Mouse (Mus musculus): Measurements from ENCODE around the gene Aig1. TPM values are rescaled to one million over a fixed set of nuclear protein-coding genes. Genes with fewer than 3 reads are reported as not detected.

Aig1 gene
- polyA plus RNA-seq, 1 experiment = 8.5 TPM

GRCm38 (mm10) chr10:13667166-13667696 lies 201.5 kb downstream of the Aig1 start:
- 88% methylated on average over 10 of the region's 10 CpGs for WGBS
- no peak for TF ChIP-seq POLR2A (IDR thresholded peaks at IDR 0.05; ENCODE audit: borderline replicate concordance, control insufficient read depth, low read depth, low read length)
- H3K4me1 ChIP-seq (ENCODE audit: control insufficient read depth, insufficient read depth, low read length) = no peaks in the 10 kb centered on the region
- H3K4me3 ChIP-seq (replicated peaks; ENCODE audit: control insufficient read depth, low read depth, low read length) = no peak overlapping the region
- no peak overlapping the region for H3K27ac ChIP-seq (ENCODE audit: control insufficient read depth, insufficient read depth, low read depth, low read length, poor library complexity)

- Histone ChIP-seq H3K27ac (ENCODE audit: control insufficient read depth, insufficient read depth, low read depth, low read length, poor library complexity) (no peak overlapping the region), H3K4me1 (ENCODE audit: control insufficient read depth, insufficient read depth, low read length) (no peaks in the 10 kb centered on the region), H3K4me3 (replicated peaks; ENCODE audit: control insufficient read depth, low read depth, low read length) (no peak overlapping the region)
- TF ChIP-seq POLR2A (IDR thresholded peaks at IDR 0.05; ENCODE audit: borderline replicate concordance, control insufficient read depth, low read depth, low read length) (no peak), CTCF (IDR thresholded peaks at IDR 0.05; ENCODE audit: control insufficient read depth, insufficient read depth, low read length) (no peak)
Measured at GRCm38 (mm10) chr10:13663476-13663875, 205.3 kb downstream of the Aig1 start.

GRCm38 (mm10) chr10:13659778-13660177 lies 209.0 kb downstream of the Aig1 start:
- H3K27ac ChIP-seq (ENCODE audit: control insufficient read depth, insufficient read depth, low read depth, low read length, poor library complexity) = no peak overlapping the region
- TF ChIP-seq CTCF (IDR thresholded peaks at IDR 0.05; ENCODE audit: control insufficient read depth, insufficient read depth, low read length) (no peak), POLR2A (IDR thresholded peaks at IDR 0.05; ENCODE audit: borderline replicate concordance, control insufficient read depth, low read depth, low read length) (no peak)
- no peaks in the 10 kb centered on the region for H3K4me1 ChIP-seq (ENCODE audit: control insufficient read depth, insufficient read depth, low read length)
- 75% methylated on average over 2 of the region's 2 CpGs for WGBS
- no peak overlapping the region for H3K4me3 ChIP-seq (replicated peaks; ENCODE audit: control insufficient read depth, low read depth, low read length)

GRCm38 (mm10) chr10:13653739-13654462 lies 214.9 kb downstream of the Aig1 start:
- H3K27ac ChIP-seq (ENCODE audit: control insufficient read depth, insufficient read depth, low read depth, low read length, poor library complexity) = no peak overlapping the region
- H3K4me3 ChIP-seq (replicated peaks; ENCODE audit: control insufficient read depth, low read depth, low read length) = no peak overlapping the region
- TF ChIP-seq POLR2A (IDR thresholded peaks at IDR 0.05; ENCODE audit: borderline replicate concordance, control insufficient read depth, low read depth, low read length) (no peak), CTCF (IDR thresholded peaks at IDR 0.05; ENCODE audit: control insufficient read depth, insufficient read depth, low read length) (no peak)
- no peaks in the 10 kb centered on the region for H3K4me1 ChIP-seq (ENCODE audit: control insufficient read depth, insufficient read depth, low read length)
- 43% methylated on average over 10 of the region's 10 CpGs for whole genome bisulfite sequencing

GRCm38 (mm10) chr10:13653326-13653725 lies 215.5 kb downstream of the Aig1 start:
- WGBS = 86% methylated on average over 7 of the region's 7 CpGs
- no peak for TF ChIP-seq CTCF (IDR thresholded peaks at IDR 0.05; ENCODE audit: control insufficient read depth, insufficient read depth, low read length)
- TF ChIP-seq POLR2A (IDR thresholded peaks at IDR 0.05; ENCODE audit: borderline replicate concordance, control insufficient read depth, low read depth, low read length) = no peak
- Histone ChIP-seq H3K4me3 (replicated peaks; ENCODE audit: control insufficient read depth, low read depth, low read length) (no peak overlapping the region), H3K27ac (ENCODE audit: control insufficient read depth, insufficient read depth, low read depth, low read length, poor library complexity) (no peak overlapping the region), H3K4me1 (ENCODE audit: control insufficient read depth, insufficient read depth, low read length) (no peaks in the 10 kb centered on the region)

- TF ChIP-seq POLR2A (IDR thresholded peaks at IDR 0.05; ENCODE audit: borderline replicate concordance, control insufficient read depth, low read depth, low read length) (no peak), CTCF (IDR thresholded peaks at IDR 0.05; ENCODE audit: control insufficient read depth, insufficient read depth, low read length) (no peak)
- H3K4me1 ChIP-seq (ENCODE audit: control insufficient read depth, insufficient read depth, low read length) = no peaks in the 10 kb centered on the region
- WGBS = 89% methylated on average over 4 of the region's 4 CpGs
- no peak overlapping the region for H3K27ac ChIP-seq (ENCODE audit: control insufficient read depth, insufficient read depth, low read depth, low read length, poor library complexity)
- no peak overlapping the region for H3K4me3 ChIP-seq (replicated peaks; ENCODE audit: control insufficient read depth, low read depth, low read length)
Measured at GRCm38 (mm10) chr10:13652061-13652460, 216.7 kb downstream of the Aig1 start.

GRCm38 (mm10) chr10:13641750-13642149 lies 227.0 kb downstream of the Aig1 start:
- TF ChIP-seq POLR2A (IDR thresholded peaks at IDR 0.05; ENCODE audit: borderline replicate concordance, control insufficient read depth, low read depth, low read length) (no peak), CTCF (IDR thresholded peaks at IDR 0.05; ENCODE audit: control insufficient read depth, insufficient read depth, low read length) (no peak)
- 25% methylated on average over 7 of the region's 7 CpGs for WGBS

GRCm38 (mm10) chr10:13631796-13632195 lies 237.0 kb downstream of the Aig1 start:
- no peaks in the 10 kb centered on the region for H3K4me1 ChIP-seq (ENCODE audit: control insufficient read depth, insufficient read depth, low read length)
- no peak overlapping the region for H3K27ac ChIP-seq (ENCODE audit: control insufficient read depth, insufficient read depth, low read depth, low read length, poor library complexity)
- no peak overlapping the region for H3K4me3 ChIP-seq (replicated peaks; ENCODE audit: control insufficient read depth, low read depth, low read length)
- WGBS = 76% methylated on average over 3 of the region's 3 CpGs
- no peak for TF ChIP-seq POLR2A (IDR thresholded peaks at IDR 0.05; ENCODE audit: borderline replicate concordance, control insufficient read depth, low read depth, low read length)
- no peak for TF ChIP-seq CTCF (IDR thresholded peaks at IDR 0.05; ENCODE audit: control insufficient read depth, insufficient read depth, low read length)

More at GRCm38 (mm10) chr10:13641750-13642149, 227.0 kb downstream of the Aig1 start:
- no peak overlapping the region for H3K27ac ChIP-seq (ENCODE audit: control insufficient read depth, insufficient read depth, low read depth, low read length, poor library complexity)
- H3K4me1 ChIP-seq (ENCODE audit: control insufficient read depth, insufficient read depth, low read length) = no peaks in the 10 kb centered on the region
- H3K4me3 ChIP-seq (replicated peaks; ENCODE audit: control insufficient read depth, low read depth, low read length) = no peak overlapping the region
